Mouse (Mus musculus) c-Kit-negative CD71-positive TER-119-positive erythroid progenitor cells, embryonic 14.5 days (primary cell): ENCODE measurements around the gene Nub1.
A peak's percentile ranks its signal among the peaks of the same experiment; 100 is the strongest.

Experiments
- DNase-seq: peaks from one replicate; pipeline ENCODE4 v3.0.0-alpha.2; 2013; ENCODE audit warnings: low read depth, low spot score

Nub1 gene

GRCm38 (mm10) chr5:24741172-24741885 is 56.0 kb downstream of the Nub1 start:
- DNase-seq: no peak

GRCm38 (mm10) chr5:24743956-24744355 is 58.6 kb downstream of the Nub1 start:
- no peak for DNase-seq

GRCm38 (mm10) chr5:24747533-24747932 is 62.2 kb downstream of the Nub1 start:
- no peak for DNase-seq

- DNase-seq: no peak
These were observed 64.4 kb downstream of the Nub1 start for GRCm38 (mm10) chr5:24749731-24750130.

- DNase-seq: peak; percentile 22
These were observed 65.3 kb downstream of the Nub1 start for GRCm38 (mm10) chr5:24750321-24751304.

GRCm38 (mm10) chr5:24751305-24752174 is 66.2 kb downstream of the Nub1 start:
- DNase-seq: no peak

GRCm38 (mm10) chr5:24752175-24752498 is 66.8 kb downstream of the Nub1 start:
- DNase-seq: no peak

GRCm38 (mm10) chr5:24756931-24757330 is 71.6 kb downstream of the Nub1 start:
- no peak for DNase-seq

- DNase-seq: no peak
These were observed 72.5 kb downstream of the Nub1 start, which contains the start of gene Crygn for GRCm38 (mm10) chr5:24757816-24758215. Gene Crygn (minus strand): TSS chr5:24758008.
